ENCODE assay signal across 13 mouse cellular contexts in the genomic region with DNA sequence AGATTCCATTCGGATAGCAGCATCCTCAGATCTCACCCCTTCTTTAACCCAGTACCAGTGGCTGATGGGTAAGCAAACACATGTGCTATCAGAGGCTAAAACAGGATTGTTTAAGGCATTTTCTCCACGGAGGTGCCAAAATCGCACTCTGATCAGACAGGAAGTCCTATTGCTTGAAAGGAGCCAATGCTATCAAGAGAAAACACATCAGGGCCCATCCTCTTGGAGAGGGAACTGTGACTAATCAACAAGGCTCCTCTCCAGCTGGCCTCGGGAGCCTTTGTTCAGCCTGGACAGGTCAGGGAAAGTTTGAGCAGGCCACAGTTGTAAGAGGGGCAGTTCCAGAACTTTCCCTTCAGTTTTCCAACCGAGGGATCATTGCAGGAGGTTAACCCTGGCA. TPM values are rescaled to one million over a fixed set of nuclear protein-coding genes. Genes with fewer than 3 reads are reported as not detected.
DNase-seq lines count a peak whose midpoint lies in the region; ATAC-seq and TF ChIP-seq lines count a peak whose summit lies in the region.
"Had no signal": no experiment of that assay in that cellular context is flagged by ENCODE, and none has a peak within 500 bp of the region (broad histone marks: within the 10 kb centered on the region; RNA-seq: fewer than 3 reads in every experiment).

No protein-coding gene starts in this region.

- no peak for TF ChIP-seq POLR2A in bone marrow macrophage, adult 2 months (IDR thresholded peaks at IDR 0.05; ENCODE audit: borderline replicate concordance, low read depth, low read length)

- peak overlapping the region; percentile 16; the same call in 1 of the 2 replicates for H3K4me2 ChIP-seq in liver, postnatal 0 days (ENCODE audit: low read depth, low read length)
- H3K4me2 ChIP-seq: forebrain, embryonic 13.5 days; limb, embryonic 15.5 days had no signal

- ATAC-seq in liver, postnatal 0 days, result no peak
- no peak for ATAC-seq in CD4-positive, CD25-positive, alpha-beta regulatory T cell, adult 4 months
- ATAC-seq: forebrain, embryonic 13.5 days had no signal

- H3K27ac ChIP-seq in bone marrow macrophage, adult 2 months (ENCODE audit: insufficient read depth, low read depth, low read length), result peak overlapping the region; percentile 87
- H3K27ac ChIP-seq in liver, postnatal 0 days (ENCODE audit: low read depth), result no peak overlapping the region
- H3K27ac ChIP-seq: forebrain, embryonic 13.5 days; kidney, postnatal 0 days; limb, embryonic 15.5 days had no signal

- 38% methylated on average over 5 of the region's 5 CpGs for WGBS in liver, postnatal 0 days (ENCODE audit: insufficient replicate concordance)

- no peak overlapping the region for H3K4me3 ChIP-seq in bone marrow macrophage, adult 2 months (ENCODE audit: insufficient read depth, low read length)
- peak overlapping the region; percentile 1; the same call in 1 of the 2 replicates for H3K4me3 ChIP-seq in liver, postnatal 0 days (ENCODE audit: low read depth, low read length)
- H3K4me3 ChIP-seq: forebrain, embryonic 13.5 days; limb, embryonic 15.5 days; myocyte had no signal

- peak; percentile 61 for DNase-seq in adrenal gland, adult 8-10 months
- peak; percentile 55 to 72 for DNase-seq in heart, postnatal 14 days
- DNase-seq in liver, postnatal 0 days, result no peak
- DNase-seq in retina, embryonic 14.5 days (ENCODE audit: low spot score), result no peak
- DNase-seq in testis, postnatal 10 days (ENCODE audit: low spot score), result no peak
- DNase-seq in frontal cortex, postnatal 10 days (ENCODE audit: low spot score in 2 of 2), result no peak
- DNase-seq: cerebellum, postnatal 36 days had no signal

- no peak for TF ChIP-seq EP300 in liver, postnatal 0 days (IDR thresholded peaks at IDR 0.05; ENCODE audit: low read depth)

- intact Hi-C loops in heart, postnatal 14 days (cut with DNase I), result loop anchor here (2.0 kb wide), 1 partner anchor 70 kb away; no protein-coding TSS in a partner anchor

- H3K9ac ChIP-seq in liver, postnatal 0 days (replicated peaks), result no peak overlapping the region
- H3K9ac ChIP-seq: forebrain, embryonic 13.5 days; limb, embryonic 15.5 days had no signal

- H3K9me3 ChIP-seq in liver, postnatal 0 days (ENCODE audit: low read length), result no peaks in the 10 kb centered on the region
- H3K9me3 ChIP-seq: forebrain, embryonic 13.5 days; limb, embryonic 15.5 days had no signal

- H3K27me3 ChIP-seq in liver, postnatal 0 days (ENCODE audit: insufficient read depth, low read length), result no peaks in the 10 kb centered on the region
- H3K27me3 ChIP-seq: forebrain, embryonic 13.5 days; limb, embryonic 15.5 days had no signal

- TF ChIP-seq CTCF in bone marrow macrophage, adult 2 months (IDR thresholded peaks at IDR 0.05; ENCODE audit: low read depth, low read length), result no peak
- no peak for TF ChIP-seq CTCF in liver, postnatal 0 days (IDR thresholded peaks at IDR 0.05; ENCODE audit: low read depth)

- no peaks in the 10 kb centered on the region for H3K36me3 ChIP-seq in liver, postnatal 0 days (replicated peaks; ENCODE audit: insufficient read depth, low read length)
- H3K36me3 ChIP-seq: limb, embryonic 15.5 days had no signal

- peaks cover 72% of the 10 kb centered on the region for H3K4me1 ChIP-seq in bone marrow macrophage, adult 2 months (ENCODE audit: control insufficient read depth, insufficient read depth, low read length)
- H3K4me1 ChIP-seq in liver, postnatal 0 days (ENCODE audit: insufficient read depth), result peaks cover 59% of the 10 kb centered on the region

RNA-seq across cellular contexts. Expression of gene Lmo2, which starts 57.4 kb away (rescaled TPM):
- total RNA-seq in adrenal gland, adult 8-10 months (2022), result 10 to 100 TPM; 21.2 to 41.8 (median 31.3) TPM
- 281 and 284 TPM in 2 replicates for polyA plus RNA-seq in bone marrow macrophage, adult 2 months (2012; ENCODE audit: insufficient read depth, insufficient read length, missing spikeins)
- total RNA-seq in heart, postnatal 14 days (2021), result 10 to 100 TPM; 16.9 to 22.2 TPM
- 58.8 and 63.7 TPM in 2 replicates for polyA plus RNA-seq in liver, postnatal 0 days (2015; fragmentation: Nextera tagmentation; extraction: Ambion mirVana)
- polyA plus RNA-seq in CD4-positive, CD25-positive, alpha-beta regulatory T cell, adult 4 months (2017; shearing (Covaris generic)), result 1 to 10 TPM in 1 of 2 experiments, under 1 TPM in 1; 0.38 to 2.1 TPM

Comparison
In these comparisons a context has a peak if more than half of its experiments do, and no peak if none do; other contexts are left out.
1. DNase-seq: peak in adrenal gland, adult 8-10 months (single experiment) and heart, postnatal 14 days (2 of 2); none in liver, postnatal 0 days (single experiment), retina, embryonic 14.5 days (single experiment), testis, postnatal 10 days (single experiment) and frontal cortex, postnatal 10 days (0 of 2).
2. RNA of gene Lmo2, which starts 57.4 kb away (polyA plus RNA-seq): 281 to 284 TPM in bone marrow macrophage, adult 2 months and 58.8 to 63.7 TPM in liver, postnatal 0 days; 0.38 to 2.1 TPM in CD4-positive, CD25-positive, alpha-beta regulatory T cell, adult 4 months; every median in the first group is over 10 times any median in the second.